Mouse (Mus musculus) ovary, postnatal 14 days (tissue): ENCODE results near the gene Sez6l.

Experiments
- DNase-seq: peaks from one replicate; pipeline ENCODE4 v3.0.0; 2022; ENCODE audit warnings: low spot score

Sez6l gene

GRCm38 (mm10) chr5:112498921-112499917 is 77.8 kb downstream of the Sez6l start:
- DNase-seq: no peak

GRCm38 (mm10) chr5:112496753-112497369 is 80.1 kb downstream of the Sez6l start:
- DNase-seq: no peak

- no peak for DNase-seq
These were observed 83.5 kb downstream of the Sez6l start for GRCm38 (mm10) chr5:112493492-112493891.

GRCm38 (mm10) chr5:112491489-112491888 is 85.5 kb downstream of the Sez6l start:
- no peak for DNase-seq

GRCm38 (mm10) chr5:112488101-112488776 is 88.7 kb downstream of the Sez6l start:
- DNase-seq: no peak

- no peak for DNase-seq
These were observed 89.5 kb downstream of the Sez6l start for GRCm38 (mm10) chr5:112487504-112487903.

- no peak for DNase-seq
These were observed 90.6 kb downstream of the Sez6l start for GRCm38 (mm10) chr5:112486415-112486814.

- no peak for DNase-seq
These were observed 91.9 kb downstream of the Sez6l start for GRCm38 (mm10) chr5:112484924-112485715.

- DNase-seq: no peak
These were observed 94.0 kb downstream of the Sez6l start for GRCm38 (mm10) chr5:112483030-112483429.

GRCm38 (mm10) chr5:112482551-112482950 is 94.4 kb downstream of the Sez6l start:
- DNase-seq: no peak

GRCm38 (mm10) chr5:112481946-112482410 is 95.0 kb downstream of the Sez6l start:
- no peak for DNase-seq

- DNase-seq: no peak
These were observed 103.5 kb downstream of the Sez6l start for GRCm38 (mm10) chr5:112473453-112473852.

- DNase-seq: peak; percentile 37
These were observed 106.8 kb downstream of the Sez6l start for GRCm38 (mm10) chr5:112470144-112470543.

GRCm38 (mm10) chr5:112468986-112469581 is 107.9 kb downstream of the Sez6l start:
- no peak for DNase-seq

- DNase-seq: no peak
These were observed 110.7 kb downstream of the Sez6l start for GRCm38 (mm10) chr5:112466331-112466730.

- no peak for DNase-seq
These were observed 117.1 kb downstream of the Sez6l start for GRCm38 (mm10) chr5:112459903-112460302.

- DNase-seq: no peak
These were observed 121.9 kb downstream of the Sez6l start for GRCm38 (mm10) chr5:112454966-112455555.

- DNase-seq: no peak
These were observed 123.9 kb downstream of the Sez6l start for GRCm38 (mm10) chr5:112453088-112453487.

GRCm38 (mm10) chr5:112448747-112449440 is 128.1 kb downstream of the Sez6l start, which contains the start of gene Gm6588:
Gene Gm6588 (plus strand): TSS chr5:112449426.
- no peak for DNase-seq

- DNase-seq: no peak
These were observed 138.4 kb downstream of the Sez6l start for GRCm38 (mm10) chr5:112438535-112438934.
